Mouse (Mus musculus): Measurements from ENCODE around the gene Lgmn.

Gene Lgmn

DNA sequence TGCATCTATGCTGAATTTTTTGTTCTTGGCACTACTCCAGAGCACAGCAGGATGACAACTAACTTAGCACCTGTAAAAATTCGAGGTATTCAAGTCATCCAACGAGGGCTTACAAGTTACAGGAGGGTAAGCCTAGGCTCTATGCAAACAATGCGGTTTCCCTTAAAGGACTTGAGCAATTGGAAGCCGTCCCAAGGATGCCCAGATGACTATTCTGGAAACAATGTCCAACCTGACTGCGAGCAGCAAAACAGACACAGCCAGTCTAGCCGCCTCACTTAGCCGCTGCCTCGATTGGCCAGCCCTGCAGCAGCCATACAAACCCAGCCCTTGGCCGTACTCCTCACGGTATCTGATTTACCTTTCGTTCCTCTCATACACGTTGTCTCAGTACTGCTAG is 7.4 kb downstream of the Lgmn start:
- DNase-seq (ENCODE audit: low spot score), result no peak

DNA sequence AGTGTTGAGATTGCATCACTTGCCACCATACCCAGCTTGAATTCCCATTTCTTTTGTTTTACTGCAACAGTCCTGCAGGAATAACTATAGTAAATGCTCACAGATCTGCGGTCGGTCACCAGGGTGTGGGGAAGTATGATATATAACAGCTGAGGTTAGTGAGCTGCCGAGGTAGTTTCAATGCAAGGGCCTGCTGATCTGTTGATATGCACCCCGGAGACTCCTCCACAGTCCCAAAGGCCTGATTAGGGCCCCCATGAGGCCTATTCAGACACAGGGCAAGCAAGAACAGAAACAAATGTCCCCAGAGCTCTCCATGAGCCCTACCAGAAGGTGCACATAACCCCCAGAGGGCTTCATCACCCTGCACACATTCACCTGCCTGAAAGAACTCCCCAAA is 9.4 kb downstream of the Lgmn start:
- no peak for DNase-seq (ENCODE audit: low spot score)

DNA sequence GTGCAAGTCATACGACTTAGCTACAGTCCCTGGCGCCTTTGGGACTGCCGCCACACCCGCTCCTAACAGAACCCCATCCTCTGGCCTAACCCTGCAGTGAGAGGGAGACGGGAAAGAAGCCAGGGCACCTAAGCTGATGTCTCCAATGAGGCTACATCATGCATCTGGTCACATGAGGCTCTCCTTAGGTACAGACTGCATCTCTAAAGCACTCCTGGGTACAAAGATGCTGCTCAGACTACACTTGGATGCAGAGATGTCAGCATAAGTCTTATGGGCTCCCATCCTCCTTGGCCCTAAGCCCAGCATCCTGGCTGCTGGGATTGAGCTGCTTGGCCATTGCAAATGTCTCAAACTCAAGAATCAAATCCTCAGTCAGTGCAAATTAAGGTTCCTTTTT is 10.0 kb downstream of the Lgmn start:
- no peak for DNase-seq (ENCODE audit: low spot score)

DNA sequence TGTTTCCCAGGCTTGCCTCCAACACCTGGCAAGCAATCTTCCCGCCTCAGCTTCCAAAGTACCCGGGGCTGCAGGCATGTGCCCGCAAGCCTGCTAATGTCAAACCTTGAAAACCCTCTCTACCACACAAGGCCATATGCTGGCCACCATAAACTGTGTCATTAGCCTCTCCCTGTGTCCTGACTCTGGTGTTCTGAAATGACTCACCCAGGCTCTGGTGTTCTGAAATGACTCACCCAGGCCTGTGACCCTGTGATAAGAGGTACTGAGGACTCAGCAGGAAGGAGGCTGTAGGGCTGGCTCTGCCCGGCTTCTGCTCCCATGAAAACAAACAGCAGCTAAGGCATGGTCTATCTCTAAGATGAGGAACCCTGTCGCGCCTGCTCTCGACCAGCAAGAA is 13.3 kb downstream of the Lgmn start:
- DNase-seq (ENCODE audit: low spot score), result no peak

DNA sequence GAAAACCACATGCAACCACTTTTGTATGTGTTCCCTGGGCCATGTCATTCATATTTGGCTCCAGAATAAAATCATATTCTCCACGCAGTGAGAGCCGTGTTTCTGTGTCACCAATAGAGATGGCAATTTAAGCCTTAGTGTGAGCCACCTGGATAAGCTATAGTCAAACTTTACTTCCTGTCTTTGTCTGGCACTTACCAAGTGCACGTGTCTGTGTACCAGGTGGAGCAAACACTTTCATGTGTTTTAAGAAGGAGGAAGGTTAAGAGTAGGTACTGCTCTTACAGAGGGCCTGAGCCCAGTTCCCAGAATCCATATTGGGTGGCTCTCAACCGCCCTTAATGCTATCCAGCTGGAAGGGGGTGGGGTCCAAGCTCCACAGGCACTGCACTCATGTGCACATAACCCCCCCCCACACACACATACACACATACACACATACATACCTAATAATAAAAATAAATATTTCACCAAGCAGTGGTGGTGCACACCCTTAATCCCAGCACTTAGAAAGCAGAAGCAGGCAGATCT is 14.5 kb downstream of the Lgmn start:
- DNase-seq (ENCODE audit: low spot score), result no peak

DNA sequence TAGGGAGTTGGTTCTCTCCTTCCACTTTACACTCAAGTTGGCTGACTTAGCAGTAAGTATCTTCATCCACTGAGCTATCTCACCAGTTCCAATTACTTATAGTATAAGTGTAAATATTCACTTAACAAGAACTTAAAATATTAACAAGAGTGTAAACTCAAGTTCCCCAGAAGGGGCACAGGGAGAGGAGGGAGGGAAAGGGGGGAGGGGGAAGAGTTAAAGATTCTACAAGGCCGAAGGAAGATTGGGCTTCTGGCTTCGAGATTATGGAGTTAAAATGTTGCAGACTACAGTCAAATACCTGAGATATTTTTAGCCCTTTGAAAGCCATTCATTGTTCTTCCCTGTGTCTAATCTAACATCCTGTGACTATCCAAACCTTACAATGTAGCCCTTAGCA is 15.2 kb downstream of the Lgmn start:
- no peak for DNase-seq (ENCODE audit: low spot score)

DNA sequence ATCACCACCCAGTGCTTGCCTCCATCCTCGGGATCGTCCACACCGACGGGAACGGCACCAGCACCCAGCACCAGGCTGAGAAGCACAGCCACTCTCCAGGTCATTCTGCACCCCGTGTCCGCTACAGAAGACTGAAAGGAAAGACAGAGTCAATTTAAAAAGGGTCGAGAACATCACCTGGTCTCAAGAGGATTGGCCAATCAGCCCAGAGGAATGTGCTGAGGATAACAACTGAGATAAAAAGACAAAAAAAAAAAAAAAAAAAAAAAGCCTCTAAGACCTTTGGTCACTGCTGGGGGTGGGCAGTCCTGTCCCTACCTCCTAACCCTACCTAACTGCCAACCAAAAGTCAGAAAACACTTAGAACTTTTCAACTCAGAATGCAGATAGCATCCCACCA is 16.0 kb downstream of the Lgmn start:
- no peak for DNase-seq (ENCODE audit: low spot score)

DNA sequence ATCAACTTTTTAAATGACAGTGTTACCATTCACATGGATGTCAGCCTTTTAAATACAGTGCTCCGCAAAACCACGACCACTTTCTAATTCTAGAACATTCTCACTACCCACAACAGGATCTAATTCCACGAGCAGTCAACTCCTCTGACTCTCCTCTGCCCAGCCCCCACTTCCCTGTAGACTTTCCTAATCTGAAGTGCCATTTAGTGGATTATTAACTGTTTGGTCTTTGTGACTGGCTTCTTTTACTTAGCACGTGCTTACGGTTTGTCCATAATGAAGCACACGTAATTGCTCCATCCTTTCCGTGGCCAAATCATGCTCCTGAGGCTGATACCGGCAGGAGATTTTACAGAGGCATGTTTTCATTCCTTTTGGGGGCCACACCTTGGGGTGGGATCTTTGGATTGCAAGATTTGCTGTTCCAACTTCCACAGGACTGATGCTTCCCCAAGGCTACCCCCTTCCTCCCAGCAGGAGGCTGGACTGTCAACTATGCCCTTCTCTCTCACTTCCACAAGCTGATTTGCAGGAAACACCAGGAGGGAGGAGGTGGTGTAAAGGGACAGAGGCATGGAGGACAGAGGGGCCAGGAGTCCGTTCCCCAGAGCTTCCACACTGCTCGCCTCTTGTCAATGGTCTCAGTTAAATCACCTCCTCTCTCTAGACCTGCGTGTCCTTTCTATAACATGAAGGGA is 16.8 kb downstream of the Lgmn start:
- no peak for DNase-seq (ENCODE audit: low spot score)

DNA sequence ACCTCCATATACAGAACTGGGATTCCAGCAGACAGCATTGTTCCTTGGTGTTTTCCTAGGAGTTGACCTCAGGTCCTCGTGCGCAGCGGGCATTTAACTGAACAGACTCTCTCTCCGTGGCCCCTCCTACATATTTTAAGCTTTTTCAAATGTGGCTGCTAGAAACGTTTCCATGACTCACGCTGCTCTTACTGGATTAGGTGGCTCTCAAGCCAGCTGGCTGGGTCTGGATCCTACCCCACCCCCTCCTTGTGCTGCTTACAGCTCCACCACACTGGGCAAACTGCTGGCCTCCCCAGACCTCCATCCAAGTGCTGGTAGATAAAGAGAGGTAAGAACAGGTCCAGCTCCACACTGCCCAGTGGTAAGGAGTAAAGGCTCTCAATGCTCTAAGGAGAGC is 17.5 kb downstream of the Lgmn start:
- DNase-seq (ENCODE audit: low spot score), result no peak

DNA sequence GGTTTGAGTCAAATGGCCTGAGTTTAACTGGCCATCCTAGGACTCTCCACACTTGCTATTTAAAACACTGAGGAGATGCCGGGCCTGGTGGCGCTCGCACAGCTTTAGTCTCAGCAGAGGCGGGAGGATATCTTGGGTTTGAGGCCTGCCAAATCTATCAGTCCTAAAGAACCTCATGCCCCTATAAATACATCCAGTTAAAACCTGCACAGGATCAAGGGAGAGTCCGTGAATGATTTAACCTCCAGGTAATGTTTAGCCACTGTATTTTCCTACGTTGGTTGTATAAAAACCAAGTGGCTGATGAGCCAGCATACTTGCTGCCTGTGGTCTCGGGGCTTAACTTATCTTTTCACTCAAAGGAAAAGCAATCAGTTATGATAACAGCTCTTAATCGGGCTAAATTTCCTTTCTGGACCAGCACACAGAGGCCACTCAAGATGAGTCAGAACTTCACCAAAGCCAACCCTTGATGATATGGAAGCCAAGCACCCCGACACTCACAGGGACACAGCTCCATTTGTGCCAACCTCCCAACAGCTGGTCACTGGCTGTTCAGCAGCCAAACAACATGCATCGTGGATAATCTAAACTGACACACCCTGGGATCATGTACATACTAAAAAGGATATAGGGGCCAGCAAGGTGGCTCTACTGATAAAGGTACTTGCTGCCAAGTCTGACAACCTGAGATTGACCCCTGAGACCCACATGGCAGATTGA is 19.3 kb downstream of the Lgmn start:
- no peak for DNase-seq (ENCODE audit: low spot score)

DNA sequence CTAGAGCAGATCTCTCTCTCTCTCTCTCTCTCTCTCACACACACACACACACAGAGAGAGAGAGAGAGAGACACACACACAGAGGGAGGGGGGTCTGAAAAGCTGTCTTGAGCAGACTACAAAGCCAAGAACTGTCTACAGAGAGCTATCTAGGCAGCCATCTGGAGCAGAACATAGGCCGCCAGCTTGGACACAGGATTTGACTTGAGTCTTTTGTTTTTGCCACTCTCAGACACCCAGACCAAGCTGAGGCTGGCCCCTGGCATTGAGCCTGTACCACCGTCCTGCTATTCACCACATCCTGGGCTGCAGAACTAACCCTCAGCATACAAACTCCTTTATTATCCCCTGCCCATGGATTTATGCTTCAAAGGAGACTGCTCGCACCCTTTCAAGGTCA is 20.1 kb downstream of the Lgmn start:
- DNase-seq (ENCODE audit: low spot score), result no peak

DNA sequence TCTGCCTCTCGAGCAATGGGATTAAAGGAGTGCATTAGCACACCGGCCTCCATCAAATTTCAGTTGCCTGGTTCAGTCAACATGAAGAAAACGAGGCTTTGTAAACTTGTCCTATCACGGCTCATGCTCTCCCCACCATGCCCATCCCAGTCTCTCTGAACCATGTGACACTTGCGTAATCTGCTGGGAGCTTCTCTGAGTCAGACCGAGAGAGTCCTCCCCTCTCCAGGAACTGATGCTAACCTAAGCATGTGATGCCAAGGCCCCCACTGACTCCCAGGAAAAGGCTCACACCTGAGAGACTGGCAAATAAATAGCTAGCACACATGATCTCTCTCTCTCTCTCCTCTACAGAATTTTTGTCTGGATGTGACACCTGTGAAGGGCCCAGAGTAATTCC is 21.9 kb downstream of the Lgmn start:
- no peak for DNase-seq (ENCODE audit: low spot score)

DNA sequence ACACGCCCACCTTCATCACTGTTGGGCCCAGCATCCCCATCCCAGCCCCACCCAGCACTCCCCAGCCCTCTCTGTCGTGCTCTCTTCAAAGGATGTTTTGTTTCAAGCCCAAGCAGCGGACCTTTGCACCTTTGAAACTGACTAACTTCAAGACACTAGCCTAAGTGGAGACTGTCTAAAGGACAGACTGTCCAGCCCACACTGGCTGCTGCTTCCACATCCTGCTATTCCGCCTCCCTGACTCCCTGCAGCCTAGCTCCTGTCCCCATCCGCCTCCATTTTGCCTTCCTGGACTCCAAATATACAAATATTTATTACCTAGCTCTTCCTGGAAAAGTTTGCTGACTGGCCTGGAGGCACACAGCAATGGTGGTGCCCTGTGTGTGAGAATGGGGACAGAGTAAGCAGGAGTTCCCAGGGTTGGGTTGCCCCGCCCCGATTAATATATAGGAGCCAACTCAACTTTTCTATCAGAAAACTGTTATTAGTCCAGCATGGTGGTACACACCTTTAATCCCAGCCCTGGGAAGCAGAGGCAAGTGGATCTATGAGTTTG is 22.6 kb downstream of the Lgmn start:
- no peak for DNase-seq (ENCODE audit: low spot score)

DNA sequence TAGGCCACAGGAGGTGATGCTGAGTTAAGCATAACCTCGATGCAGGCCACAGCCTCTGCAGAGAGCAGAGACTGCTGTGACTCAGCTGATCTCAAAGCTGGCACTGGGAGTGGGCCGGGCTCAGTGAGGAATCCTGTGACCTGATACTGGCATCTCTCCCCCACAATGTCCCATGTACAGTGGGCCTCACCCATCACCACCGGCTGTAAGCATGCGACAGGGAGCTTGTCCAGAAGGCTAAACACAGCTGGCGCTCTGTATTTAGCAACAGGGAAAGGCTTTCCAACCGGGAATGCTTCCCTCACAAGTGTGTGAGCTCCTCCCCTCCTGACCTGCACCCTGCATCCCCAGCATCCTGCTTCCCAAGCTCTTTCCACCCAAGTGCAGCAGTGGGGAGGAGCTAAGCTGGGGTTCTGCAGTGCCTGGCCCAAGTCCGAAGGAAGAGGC is 23.2 kb downstream of the Lgmn start:
- no peak for DNase-seq (ENCODE audit: low spot score)

DNA sequence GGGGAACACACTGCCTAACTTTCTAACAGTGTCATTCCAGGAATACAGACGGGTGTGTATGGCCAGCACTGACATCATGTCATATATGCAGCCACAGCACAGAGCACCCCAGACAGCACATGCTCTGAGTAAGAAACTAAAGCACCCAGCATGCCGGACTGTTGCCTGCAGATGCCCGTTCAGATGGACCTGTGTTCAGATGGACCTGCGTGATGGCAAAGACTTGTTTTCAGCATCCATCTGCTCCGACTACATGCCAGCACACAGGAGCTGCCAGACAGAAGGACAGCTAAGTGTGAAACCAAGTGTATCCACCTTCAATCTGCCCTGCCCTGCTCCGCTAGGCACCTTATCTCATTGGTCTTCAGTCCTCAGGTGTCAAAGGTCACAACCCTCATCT is 24.9 kb downstream of the Lgmn start:
- DNase-seq (ENCODE audit: low spot score), result no peak

DNA sequence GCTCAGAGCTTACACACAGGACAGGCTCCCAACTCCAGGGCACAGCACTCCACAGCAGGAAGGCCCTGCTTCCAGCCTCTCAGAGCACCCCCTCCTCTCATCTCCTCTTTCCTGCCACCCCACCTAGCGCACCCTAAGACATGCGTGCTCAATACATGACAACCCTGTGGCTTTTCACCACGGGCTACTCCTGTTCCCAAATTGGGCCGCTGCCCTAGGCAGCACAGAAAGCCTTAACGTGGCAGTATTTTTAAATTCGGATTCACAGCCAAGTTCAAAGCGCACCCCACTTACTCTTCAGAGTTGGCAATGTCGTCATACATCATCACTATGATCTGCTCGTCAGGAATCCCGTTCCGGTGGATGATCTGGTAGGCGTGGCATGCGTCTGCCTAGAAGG is 26.4 kb downstream of the Lgmn start:
- no peak for DNase-seq (ENCODE audit: low spot score)

DNA sequence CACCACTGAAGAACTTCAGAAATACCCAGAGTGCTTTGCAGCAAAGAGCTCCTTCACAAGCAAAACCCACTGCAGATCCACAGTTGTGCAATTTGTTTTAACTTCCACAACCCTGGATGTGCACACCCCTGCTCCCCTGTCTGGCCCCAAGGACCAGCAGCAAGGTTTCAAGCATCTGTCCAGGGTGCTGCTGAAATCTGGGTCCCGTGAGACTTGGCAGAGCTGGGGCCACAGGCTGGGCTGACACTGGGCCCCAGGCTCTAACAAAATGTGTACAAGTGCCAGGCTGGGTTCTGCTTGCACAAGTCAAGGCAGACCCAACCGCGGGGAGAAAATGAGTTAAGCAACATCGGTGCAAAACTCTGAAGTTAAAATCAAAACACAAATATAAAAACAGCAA is 41.0 kb downstream of the Lgmn start:
- no peak for DNase-seq (ENCODE audit: low spot score)

DNA sequence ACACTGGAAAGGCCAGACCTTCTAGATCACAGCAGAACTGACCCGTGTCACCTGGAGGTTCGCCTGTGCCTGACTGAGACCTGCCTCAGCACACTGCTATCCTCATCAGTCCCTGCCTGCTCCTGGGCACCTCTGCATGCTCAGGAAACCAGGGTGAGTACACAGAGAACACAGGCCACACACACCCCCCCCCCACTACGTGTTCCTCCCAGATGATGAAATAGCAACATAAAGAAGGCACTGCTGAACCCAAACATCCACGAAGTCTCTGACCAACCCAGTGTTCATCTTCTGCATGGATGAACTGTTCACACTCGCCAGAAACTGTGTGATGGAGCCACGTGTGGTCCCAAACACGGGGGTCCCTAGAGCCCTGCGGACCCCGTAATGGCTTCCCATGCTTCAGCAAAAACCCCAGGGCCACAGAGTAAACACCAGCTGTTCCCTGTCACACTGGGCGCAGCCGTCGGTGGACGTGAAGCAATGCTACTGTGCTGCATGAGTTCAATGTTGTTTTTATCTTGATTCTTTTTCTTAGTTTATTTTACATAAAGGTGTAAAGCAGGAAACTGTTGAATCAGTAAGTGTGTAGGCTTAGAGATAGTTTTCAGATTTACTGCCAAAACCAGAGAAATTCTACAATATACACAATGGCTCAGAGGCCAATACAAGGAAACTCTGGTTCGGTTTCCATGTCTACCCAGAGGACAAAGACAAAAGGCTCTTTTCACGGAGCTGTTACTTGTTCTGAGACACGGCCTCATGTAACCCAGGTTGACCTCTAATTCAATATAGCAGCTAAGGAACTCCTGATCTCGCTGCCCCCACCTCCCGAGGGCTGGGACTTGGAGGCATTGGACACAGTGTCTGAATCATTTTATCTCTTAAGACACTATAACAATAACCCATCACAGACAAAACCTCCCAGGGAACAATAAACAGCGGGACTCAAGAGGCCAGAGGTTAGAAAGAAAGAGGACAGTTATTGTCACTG is 43.3 kb downstream of the Lgmn start:
- DNase-seq (ENCODE audit: low spot score), result no peak

DNA sequence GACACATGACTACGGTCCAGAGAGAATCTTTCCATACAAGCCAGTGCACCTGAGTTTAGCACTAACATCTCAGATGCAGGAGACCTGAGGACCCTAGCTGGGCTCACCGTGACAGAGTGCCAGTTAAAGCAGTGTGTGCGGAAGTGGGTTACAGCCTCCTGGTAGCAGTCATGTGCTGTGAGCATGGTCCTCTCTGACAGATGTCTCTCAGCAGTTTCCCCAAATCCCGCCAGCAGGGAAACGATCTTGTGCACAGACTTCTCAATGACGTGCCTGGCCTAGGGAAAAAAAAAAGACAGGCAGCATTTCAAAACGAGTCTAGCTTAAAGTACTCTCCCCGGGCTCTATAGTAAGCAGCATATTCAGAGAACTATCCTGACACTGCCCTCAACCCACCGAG is 44.1 kb downstream of the Lgmn start:
- no peak for DNase-seq (ENCODE audit: low spot score)

DNA sequence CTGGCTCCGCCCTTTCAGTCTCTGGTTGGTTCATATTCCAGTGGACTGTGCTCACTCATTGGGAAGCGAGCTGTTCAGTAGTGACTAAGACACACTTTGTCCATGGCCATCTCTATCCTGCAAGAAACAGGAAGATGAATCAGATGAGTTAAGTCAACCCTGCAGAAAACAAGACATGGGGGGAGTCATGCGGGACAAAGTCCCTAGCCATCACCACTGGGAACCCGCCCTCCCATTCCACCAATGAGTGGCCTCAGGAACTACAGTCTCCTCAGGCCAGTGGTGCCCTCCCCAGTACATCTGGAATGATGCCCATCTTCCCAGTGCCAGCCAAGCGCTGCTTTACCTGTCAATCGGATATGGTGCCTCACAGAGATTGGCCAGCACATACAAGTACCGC is 45.1 kb downstream of the Lgmn start:
- no peak for DNase-seq (ENCODE audit: low spot score)

DNA sequence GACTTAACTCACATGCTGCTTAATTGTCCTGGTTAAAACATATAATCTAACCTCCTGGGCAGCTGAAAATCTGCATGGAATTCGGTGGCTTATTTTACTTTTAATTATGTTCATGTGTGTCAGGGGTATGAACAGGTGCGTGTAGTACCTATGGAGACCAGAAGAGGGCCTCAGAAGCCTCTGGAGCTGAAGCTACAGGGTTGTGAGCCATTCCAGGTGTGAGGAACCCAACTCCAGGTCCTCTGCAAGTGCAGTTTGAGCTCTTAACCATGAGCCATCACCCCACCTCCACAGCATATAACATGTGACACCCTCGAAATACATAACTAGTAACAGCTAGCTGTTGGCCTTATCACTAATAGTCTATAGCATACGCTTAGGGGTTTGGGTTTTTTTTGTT is 47.6 kb downstream of the Lgmn start:
- DNase-seq (ENCODE audit: low spot score), result no peak

DNA sequence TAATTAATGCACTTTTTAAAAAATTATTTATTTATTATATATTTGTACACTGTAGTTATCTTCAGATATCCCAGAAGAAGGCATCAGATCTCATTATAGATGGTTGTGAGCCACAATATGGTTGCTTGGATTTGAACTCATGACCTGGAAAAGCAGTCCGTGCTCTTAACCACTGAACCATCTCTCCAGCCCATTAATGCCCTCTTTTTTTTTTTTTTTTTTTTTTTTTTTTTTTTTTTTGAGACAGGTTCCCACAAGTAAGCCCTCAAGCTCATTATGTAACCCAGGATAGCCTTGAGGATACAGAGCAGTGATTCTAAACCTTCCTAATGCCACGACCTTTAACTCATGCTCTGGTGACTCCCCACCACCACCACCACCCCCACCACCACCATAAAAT is 48.5 kb downstream of the Lgmn start:
- no peak for DNase-seq (ENCODE audit: low spot score)
